Mouse (Mus musculus): ENCODE measurements at regions not wholly inside any gene's neighbourhood (a gene's known extent, or its start where the extent isn't known, plus 50 kb on each side); places are given as distances from the start of the nearest gene placed in this dataset.
A peak's percentile ranks its signal among the peaks of the same experiment; 100 is the strongest.
"Not testable (repeated sequence)": the region's sequence is repeated elsewhere in the genome, so short reads cannot be mapped to it uniquely, and the experiment has no call there.

DNA sequence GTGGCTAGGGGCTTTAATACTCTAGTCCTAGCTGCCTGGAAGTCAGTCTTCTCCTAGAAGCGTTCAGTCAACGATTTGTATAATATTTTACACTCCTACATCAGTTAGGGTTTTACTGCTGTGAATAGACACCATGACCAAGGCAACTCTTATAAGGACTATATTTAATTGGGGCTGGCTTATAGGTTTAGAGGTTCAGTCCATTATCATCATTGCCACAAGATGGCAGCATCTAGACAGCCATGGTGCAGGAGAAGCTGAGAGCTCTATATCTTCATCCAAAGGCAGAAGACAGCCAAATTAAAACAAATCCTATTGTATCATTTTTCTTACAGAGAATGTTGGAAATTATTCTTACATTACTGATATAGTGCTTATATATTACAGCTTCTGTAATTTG, 167.0 kb upstream of the Ndn start:
- H3K27ac ChIP-seq, result no peak overlapping the region
- peak; percentile 66 for TF ChIP-seq CTCF (conservative IDR thresholded peaks at IDR 0.05)
- DNase-seq (ENCODE audit: low spot score in 2 of 2), result no peak

GRCm38 (mm10) chr7:62208529-62208928, 137.8 kb upstream of the Ndn start:
- H3K27ac ChIP-seq, result no peak overlapping the region
- TF ChIP-seq CTCF (conservative IDR thresholded peaks at IDR 0.05), result no peak
- no peak for DNase-seq (ENCODE audit: low spot score in 2 of 2)
- peak overlapping the region; percentile 57 for H3K4me3 ChIP-seq

More for the DNA sequence above, 167.0 kb upstream of the Ndn start:
- H3K4me3 ChIP-seq, result no peak overlapping the region

GRCm38 (mm10) chr7:62209117-62209700, 137.2 kb upstream of the Ndn start:
- H3K27ac ChIP-seq, result peak overlapping the region; percentile 79

DNA sequence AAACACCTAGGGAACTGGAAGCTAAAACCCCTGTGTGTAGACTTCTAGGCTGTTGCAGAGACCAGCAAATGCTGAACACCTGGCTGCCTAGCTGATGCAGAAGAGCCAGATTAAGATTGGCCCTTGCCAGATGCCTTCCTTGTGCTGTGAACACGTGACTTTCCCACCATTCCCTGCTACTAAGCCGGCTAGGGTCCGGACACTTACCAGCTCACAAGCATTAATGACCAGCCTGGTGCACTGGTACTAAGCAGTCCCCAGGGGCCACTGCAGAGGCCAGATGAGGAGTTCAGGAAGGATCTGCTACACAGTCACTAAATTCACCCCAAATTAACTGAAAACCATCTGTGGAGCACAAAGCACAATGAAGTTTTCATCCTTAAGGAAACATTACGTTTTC, 121.2 kb upstream of the Ndn start:
- TF ChIP-seq CTCF (conservative IDR thresholded peaks at IDR 0.05), result no peak
- no peak overlapping the region for H3K4me3 ChIP-seq
- no peak overlapping the region for H3K27ac ChIP-seq
- no peak for DNase-seq (ENCODE audit: low spot score in 2 of 2)

More at GRCm38 (mm10) chr7:62209117-62209700, 137.2 kb upstream of the Ndn start:
- peak; percentile 76 for TF ChIP-seq CTCF (conservative IDR thresholded peaks at IDR 0.05)
- H3K4me3 ChIP-seq, result peak overlapping the region; percentile 57
- peak; percentile 44 to 45 for DNase-seq (ENCODE audit: low spot score in 2 of 2)

DNA sequence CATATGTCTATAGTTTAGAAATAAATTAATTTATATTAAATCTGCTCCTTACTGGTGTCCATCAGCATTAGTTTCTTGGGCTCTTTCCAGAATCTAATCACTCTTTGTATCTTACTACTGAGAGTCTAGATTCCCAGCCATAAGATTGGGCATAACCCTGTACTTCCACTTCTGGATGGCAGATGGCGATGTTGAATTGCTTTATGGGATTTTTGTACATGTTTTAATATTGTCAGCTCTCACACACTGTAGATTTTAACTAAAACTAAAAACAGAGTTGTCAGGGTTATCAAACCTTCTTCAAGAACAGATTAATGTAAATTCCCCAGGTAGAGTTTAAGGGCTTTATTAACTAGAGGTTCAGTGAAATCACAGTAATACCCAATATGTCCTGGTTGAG, 118.6 kb upstream of the Ndn start:
- TF ChIP-seq CTCF (conservative IDR thresholded peaks at IDR 0.05), result peak; percentile 84
- DNase-seq (ENCODE audit: low spot score in 2 of 2), result peak; percentile 11 to 27
- Histone ChIP-seq H3K27ac (no peak overlapping the region), H3K4me3 (no peak overlapping the region)

DNA sequence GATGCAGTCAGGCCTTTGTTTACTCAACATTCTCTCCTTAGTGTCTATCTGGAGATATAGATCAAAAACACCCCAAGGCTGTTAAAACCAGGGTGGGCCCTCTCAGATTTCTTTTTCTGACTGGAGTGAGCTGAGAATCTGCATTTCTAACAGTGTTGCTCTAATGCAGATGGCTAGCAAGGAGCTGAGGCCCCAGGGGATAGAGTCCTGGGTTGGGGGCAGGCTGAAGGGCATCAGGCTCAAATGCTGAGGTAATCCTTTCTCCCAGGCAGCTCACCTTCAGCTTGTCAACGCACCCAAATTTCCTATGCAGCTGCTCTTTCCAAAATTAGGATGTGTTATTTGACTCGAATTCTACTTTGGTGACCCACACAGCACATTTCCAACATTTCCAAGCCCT, 115.7 kb upstream of the Ndn start:
- no peak for TF ChIP-seq CTCF (conservative IDR thresholded peaks at IDR 0.05)
- DNase-seq (ENCODE audit: low spot score in 2 of 2), result no peak
- Histone ChIP-seq H3K27ac (no peak overlapping the region), H3K4me3 (no peak overlapping the region)

DNA sequence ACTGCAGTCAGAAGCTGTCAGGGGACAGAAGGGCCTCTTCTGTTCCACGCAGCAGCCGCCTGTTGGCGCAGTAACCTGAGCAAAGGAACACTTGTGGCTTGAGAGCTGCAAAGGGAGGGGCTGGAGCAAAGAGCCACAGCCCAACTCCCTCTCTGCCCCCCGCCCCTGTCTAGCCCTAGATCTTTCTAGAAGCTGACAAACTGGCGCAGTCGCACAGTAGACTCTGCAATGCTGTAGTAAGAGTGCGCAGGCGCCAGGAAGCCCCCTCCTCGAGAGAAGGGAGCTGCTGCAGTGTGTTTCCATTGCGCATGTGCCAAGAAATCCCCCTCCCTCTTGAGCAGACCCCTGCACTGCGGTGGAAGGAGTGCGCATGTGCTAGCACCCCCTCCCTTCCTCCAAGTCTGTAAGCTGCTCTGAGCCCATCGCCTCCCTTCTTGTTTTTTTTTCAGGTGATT, 115.2 kb upstream of the Ndn start:
- H3K27ac ChIP-seq, result no peak overlapping the region
- TF ChIP-seq CTCF (conservative IDR thresholded peaks at IDR 0.05), result 0 out of 2 replicates have a peak, but pooled peaks have one; percentile 11
- peak in 1 of 2 experiments; percentile 12 for DNase-seq (ENCODE audit: low spot score in 2 of 2)
- H3K4me3 ChIP-seq, result no peak overlapping the region; the same call in 1 of the 2 replicates

- no peak overlapping the region for H3K27ac ChIP-seq
- no peak overlapping the region for H3K4me3 ChIP-seq
- DNase-seq (ENCODE audit: low spot score in 2 of 2), result no peak
- TF ChIP-seq CTCF (conservative IDR thresholded peaks at IDR 0.05), result no peak
Observed at GRCm38 (mm10) chr7:62232076-62232475, 114.3 kb upstream of the Ndn start.

DNA sequence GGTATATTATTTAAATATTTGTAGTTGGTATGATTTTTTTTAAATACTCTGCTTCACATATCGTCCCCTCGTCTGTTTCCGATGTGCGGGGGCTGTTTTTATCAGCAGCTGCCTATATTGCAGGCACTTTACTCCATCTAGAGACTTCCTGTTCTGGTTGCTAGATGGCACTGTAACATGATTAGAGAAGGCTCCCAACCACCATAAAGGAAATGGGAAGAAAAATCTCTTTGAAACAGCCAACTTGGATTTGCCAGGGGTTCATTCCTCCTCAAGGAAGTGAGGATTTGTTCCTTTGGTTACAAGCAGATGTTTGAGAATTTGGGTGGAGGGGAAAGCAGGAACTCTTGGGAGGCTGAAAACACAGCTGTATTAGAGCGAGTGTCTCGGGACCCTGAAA, 112.3 kb upstream of the Ndn start:
- Histone ChIP-seq H3K27ac (no peak overlapping the region), H3K4me3 (no peak overlapping the region)
- TF ChIP-seq CTCF (conservative IDR thresholded peaks at IDR 0.05), result peak; percentile 66
- no peak for DNase-seq (ENCODE audit: low spot score in 2 of 2)

DNA sequence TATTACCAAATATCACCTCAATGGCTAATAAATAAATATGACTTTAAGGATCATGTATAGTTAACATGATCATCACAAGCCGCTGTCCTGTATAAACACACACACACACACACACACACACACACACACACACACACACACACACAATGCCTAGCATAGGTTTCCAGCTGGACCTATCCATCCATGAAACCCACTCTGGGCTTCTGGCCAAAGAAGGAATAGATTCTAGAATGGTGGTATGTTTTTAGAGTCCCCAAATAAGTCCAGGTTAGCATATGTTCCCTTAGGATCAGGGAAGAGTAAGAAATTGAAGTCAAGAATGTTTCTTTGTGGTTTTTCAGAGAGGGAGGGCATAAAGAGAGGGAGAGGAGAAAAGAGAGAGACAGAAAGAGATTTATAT, 110.6 kb upstream of the Ndn start:
- Histone ChIP-seq H3K4me3 (no peak overlapping the region), H3K27ac (no peak overlapping the region)
- DNase-seq (ENCODE audit: low spot score in 2 of 2), result no peak
- no peak for TF ChIP-seq CTCF (conservative IDR thresholded peaks at IDR 0.05)

DNA sequence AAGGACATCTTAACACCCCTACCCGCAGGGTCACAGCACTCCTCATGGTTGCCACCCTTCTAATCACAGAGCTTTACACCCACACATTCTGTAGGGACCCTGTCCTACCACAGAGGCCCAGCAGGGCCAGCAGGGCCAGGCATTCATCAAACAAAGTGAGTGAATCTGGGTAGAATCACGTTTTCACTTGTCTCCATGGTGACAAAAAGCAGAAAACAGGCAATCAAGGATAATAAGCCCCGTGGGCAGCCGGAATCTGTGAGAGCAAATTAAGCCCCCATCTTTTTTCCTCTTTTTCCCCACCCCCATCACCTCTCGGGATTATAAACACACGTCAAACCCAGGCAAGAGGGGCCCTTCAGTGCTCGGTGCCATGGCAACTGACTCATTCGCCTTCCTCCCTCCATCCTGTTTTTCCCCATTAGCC, 84.7 kb upstream of the Ndn start:
- TF ChIP-seq CTCF (conservative IDR thresholded peaks at IDR 0.05), result peak; percentile 43
- Histone ChIP-seq H3K27ac (no peak overlapping the region), H3K4me3 (no peak overlapping the region)
- peak in 1 of 2 experiments; percentile 7 for DNase-seq (ENCODE audit: low spot score in 2 of 2)

DNA sequence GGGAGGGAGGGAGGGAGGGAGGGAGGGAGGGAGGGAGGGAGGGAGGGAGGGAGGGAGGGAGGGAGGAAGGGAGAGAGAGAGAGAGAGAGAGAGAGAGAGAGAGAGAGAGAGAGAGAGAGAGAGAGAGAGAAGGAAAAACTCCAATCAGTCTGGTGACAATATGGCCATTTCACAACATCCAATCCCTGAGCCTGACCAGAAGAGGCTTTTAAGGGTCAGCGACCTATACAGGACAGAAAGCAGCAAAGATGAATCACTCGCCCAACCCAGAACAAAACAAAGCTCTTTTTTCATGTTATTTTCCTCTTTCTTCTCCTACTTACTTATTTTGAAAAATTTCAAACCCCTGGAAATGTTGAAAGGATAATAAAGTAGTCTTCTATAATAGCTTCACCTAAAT, 84.2 kb upstream of the Ndn start:
- DNase-seq (ENCODE audit: low spot score in 2 of 2); H3K27ac ChIP-seq; H3K4me3 ChIP-seq: not testable (repeated sequence)

DNA sequence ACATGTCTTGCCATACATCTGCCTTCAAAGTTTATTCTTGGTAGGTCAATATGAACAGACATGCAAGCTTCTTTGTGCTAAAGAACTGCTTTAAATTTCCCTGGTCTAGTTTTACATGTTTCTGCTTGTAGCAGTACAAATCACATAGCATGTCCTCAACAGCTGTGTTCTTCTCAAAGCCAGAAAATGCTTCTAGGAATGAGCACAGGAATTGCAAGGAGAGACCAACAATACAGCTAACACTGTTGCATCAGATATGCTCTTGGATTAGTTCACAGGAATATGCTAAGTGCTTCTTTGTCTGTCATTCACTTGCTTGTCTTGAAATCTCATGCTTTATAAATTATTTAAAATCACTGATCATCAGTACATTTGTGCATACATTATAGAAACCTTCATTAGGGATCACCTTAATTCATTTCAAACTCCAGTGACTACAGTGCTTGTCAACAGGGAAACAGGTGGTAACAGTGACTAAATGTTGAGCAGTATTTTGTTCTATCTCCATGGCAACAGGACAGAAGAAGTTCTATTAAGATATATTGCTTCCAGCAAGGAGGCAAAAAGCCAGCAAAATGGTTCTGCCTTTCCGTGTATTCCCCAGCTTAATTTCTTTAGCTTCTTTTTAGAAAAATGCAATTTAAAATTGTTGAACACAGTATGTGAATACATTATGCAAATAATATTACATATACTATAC, 77.1 kb upstream of the Ndn start:
- DNase-seq (ENCODE audit: low spot score in 2 of 2), result peak in 1 of 2 experiments; percentile 16
- Histone ChIP-seq H3K27ac (no peak overlapping the region), H3K4me3 (no peak overlapping the region)
- TF ChIP-seq CTCF (conservative IDR thresholded peaks at IDR 0.05), result no peak

DNA sequence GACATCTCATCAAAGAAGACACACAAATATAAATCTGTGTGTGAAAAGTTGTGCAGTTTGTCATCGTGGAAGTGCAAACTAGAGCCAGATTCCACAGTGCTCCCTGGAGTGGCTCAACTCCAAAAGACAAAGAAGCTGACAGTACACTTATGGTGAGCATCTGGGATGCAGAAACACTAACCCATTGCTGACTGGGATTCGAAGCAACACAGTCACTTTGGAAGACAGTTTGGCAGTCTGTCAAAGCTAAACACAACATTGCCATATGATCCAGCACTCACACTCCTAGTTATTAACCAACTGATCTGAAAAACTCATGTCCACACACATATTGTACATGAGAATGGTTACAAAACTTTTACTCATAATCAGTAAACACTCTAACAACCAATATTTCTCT, 70.2 kb upstream of the Ndn start:
- no peak for TF ChIP-seq CTCF (conservative IDR thresholded peaks at IDR 0.05)
- DNase-seq (ENCODE audit: low spot score in 2 of 2), result peak; percentile 9 to 46
- H3K4me3 ChIP-seq, result no peak overlapping the region

More for the DNA sequence above, 70.2 kb upstream of the Ndn start:
- H3K27ac ChIP-seq, result no peak overlapping the region
